Mouse (Mus musculus): ENCODE results near the gene Polrmt. TPM values are rescaled to one million over a fixed set of nuclear protein-coding genes. Genes with fewer than 3 reads are reported as not detected.

Polrmt gene
- total RNA-seq, 4 experiments from 2014 or later, result 47.9 to 56.7 (median 51.6) TPM

- DNase-seq (ENCODE audit: low spot score in 2 of 2), result no peak
Observed at GRCm38 (mm10) chr10:79743650-79744365, 2.6 kb downstream of the Polrmt start.

- no peak for DNase-seq (ENCODE audit: low spot score in 2 of 2)
Observed at GRCm38 (mm10) chr10:79743161-79743560, 3.2 kb downstream of the Polrmt start.

GRCm38 (mm10) chr10:79740863-79741262 lies 5.5 kb downstream of the Polrmt start:
- no peak for DNase-seq (ENCODE audit: low spot score in 2 of 2)

DNA sequence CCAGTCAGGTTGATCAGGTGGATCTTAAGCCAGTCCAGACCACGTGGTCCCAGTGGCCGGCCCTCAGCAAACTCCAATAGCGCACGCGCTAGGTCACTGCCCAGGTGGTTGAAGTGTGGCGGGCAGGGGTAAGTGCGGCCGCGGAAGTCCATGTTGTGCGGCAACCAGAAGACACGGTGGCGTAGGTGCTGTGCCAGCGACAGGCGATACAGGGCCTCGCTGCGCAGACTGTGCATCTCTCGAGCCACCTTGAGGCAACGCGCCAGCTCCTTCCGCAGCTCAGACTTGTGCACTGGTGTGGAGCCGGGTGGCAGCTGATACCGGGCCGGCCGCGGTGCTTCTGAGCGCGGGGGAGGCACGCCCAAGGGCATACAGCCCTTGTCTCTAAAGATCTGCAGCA lies 7.1 kb downstream of the Polrmt start:
- no peak for DNase-seq (ENCODE audit: low spot score in 2 of 2)

GRCm38 (mm10) chr10:79738259-79738658 lies 8.1 kb downstream of the Polrmt start:
- no peak for DNase-seq (ENCODE audit: low spot score in 2 of 2)

GRCm38 (mm10) chr10:79736706-79737105 lies 9.7 kb downstream of the Polrmt start:
- DNase-seq (ENCODE audit: low spot score in 2 of 2), result no peak

DNA sequence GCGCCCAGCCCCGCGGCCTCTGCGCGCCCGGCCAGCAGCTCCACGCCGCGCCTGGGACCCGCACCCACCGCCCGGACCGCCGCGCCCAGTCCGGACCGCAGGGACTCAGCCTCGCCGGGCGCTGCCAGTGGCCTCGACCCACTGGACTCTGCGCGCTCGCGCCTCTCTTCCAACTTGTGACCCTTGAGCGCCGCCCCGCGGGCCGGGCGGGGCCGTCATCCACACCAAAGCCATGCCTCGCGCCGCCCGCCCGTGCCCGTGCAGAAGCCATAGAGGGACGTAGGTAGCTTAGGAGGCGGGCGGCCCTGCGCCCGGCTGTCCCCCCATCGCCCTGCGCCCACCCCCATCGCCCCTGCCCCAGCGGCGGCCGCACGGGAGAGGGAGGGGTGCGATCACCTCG lies 11.0 kb downstream of the Polrmt start:
- DNase-seq (ENCODE audit: low spot score in 2 of 2), result no peak

DNA sequence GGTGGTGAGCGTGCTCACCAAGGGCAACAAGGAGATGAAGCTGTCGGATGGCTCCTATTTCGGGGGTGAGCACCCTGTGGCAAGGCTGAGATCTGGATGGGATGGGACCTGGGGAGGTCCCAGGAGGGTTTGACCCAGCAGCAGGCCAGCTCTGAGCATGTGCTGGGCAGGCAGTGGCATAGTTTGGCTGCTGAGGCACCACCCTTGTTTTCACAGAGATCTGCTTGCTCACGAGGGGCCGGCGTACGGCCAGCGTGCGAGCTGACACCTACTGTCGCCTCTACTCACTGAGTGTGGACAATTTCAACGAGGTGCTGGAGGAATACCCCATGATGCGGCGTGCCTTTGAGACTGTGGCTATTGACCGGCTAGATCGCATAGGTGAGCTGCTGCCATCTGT lies 12.5 kb downstream of the Polrmt start:
- DNase-seq (ENCODE audit: low spot score in 2 of 2), result no peak

GRCm38 (mm10) chr10:79732500-79732899 lies 13.9 kb downstream of the Polrmt start:
- no peak for DNase-seq (ENCODE audit: low spot score in 2 of 2)

DNA sequence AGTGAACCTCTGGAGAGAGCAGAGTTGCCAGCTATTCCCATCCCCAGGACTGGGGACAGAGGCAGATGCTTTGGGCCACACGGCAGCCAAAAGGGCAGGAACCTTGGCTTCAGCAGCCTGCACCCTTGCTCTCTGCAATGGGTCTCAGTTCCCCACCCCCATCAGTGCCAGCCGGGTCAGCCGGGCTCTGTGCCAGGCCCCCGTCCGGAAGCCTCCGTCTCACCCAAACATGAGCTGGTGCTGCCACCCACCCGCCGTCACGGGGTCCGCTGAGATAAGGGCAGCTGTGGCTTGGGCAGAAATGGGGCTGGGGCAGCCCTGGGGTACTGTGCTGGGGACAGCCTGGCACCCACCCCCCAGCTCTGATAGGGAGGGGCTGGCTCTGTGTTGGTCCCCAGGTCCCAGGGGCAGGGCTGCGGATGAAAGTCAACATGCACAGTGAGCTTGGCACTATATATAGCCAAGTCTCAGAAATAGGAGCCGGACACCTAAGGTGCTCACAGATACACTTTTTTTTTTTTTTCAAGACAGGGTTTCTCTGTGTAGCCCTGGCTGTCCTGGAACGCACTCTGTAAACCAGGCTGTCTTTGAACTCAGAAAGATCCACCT lies 16.9 kb downstream of the Polrmt start:
- DNase-seq (ENCODE audit: low spot score in 2 of 2), result peak in 1 of 2 experiments; percentile 80

- peak in 1 of 2 experiments; percentile 77 for DNase-seq (ENCODE audit: low spot score in 2 of 2)
Observed at GRCm38 (mm10) chr10:79728323-79729249, 17.8 kb downstream of the Polrmt start.

GRCm38 (mm10) chr10:79726090-79726489 lies 20.3 kb downstream of the Polrmt start:
- no peak for DNase-seq (ENCODE audit: low spot score in 2 of 2)

DNA sequence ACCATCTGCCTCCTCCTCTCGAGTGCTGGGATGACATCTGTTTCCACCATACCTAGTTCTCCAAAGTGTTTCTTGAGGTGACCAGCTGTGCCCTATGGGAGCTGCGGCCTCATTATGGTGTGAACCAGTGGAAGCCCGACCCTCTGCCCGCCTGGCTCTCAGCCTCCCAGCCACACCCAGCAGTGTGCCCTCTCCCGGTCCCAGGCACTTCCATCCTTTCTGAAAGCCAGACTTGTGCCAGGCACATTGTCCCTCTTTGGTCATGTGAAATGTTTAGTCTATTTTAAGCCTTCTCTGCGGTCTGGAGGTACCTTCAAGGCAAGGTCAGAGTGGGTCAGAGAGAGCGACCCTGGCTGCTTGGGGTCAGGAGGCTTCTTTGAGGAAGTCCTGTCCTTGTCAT lies 22.7 kb downstream of the Polrmt start:
- no peak for DNase-seq (ENCODE audit: low spot score in 2 of 2)

GRCm38 (mm10) chr10:79723047-79723446 lies 23.3 kb downstream of the Polrmt start:
- no peak for DNase-seq (ENCODE audit: low spot score in 2 of 2)

GRCm38 (mm10) chr10:79721089-79721488 lies 25.3 kb downstream of the Polrmt start:
- DNase-seq (ENCODE audit: low spot score in 2 of 2), result no peak

GRCm38 (mm10) chr10:79717640-79718357 lies 28.6 kb downstream of the Polrmt start:
- no peak for DNase-seq (ENCODE audit: low spot score in 2 of 2)

DNA sequence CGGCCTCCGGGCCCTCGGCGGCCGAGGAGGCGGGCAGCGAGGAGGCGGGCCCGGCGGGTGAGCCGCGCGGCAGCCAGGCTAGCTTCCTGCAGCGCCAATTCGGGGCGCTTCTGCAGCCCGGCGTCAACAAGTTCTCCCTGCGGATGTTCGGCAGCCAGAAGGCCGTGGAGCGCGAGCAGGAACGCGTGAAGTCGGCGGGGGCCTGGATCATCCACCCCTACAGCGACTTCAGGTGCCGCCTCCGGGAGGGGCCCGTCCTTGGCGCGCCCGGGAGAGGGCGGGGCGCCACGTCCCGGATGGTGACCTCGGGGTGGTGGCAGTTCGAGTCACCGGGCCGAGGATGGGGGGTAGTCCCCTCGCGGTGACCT lies 29.4 kb downstream of the Polrmt start:
- peak in 1 of 2 experiments; percentile 58 for DNase-seq (ENCODE audit: low spot score in 2 of 2)

GRCm38 (mm10) chr10:79716254-79716987 lies 30.0 kb downstream of the Polrmt start, which contains the start of gene Hcn2:
Hcn2 (plus strand) TSS chr10:79716634.
- no peak for DNase-seq (ENCODE audit: low spot score in 2 of 2)

GRCm38 (mm10) chr10:79714996-79715395 lies 31.4 kb downstream of the Polrmt start:
- DNase-seq (ENCODE audit: low spot score in 2 of 2), result no peak

- no peak for DNase-seq (ENCODE audit: low spot score in 2 of 2)
Observed at GRCm38 (mm10) chr10:79713163-79713562, 33.2 kb downstream of the Polrmt start.

Measured in left cerebral cortex, adult 8-10 months (tissue).